Mouse (Mus musculus): ENCODE measurements around the gene Pygm.

Gene Pygm

GRCm38 (mm10) chr19:6384954-6385353 lies 755 bp downstream of the Pygm start:
- in situ Hi-C loops (cut with MboI, MseI): no loop called here

- in situ Hi-C loops (cut with MboI, MseI): no loop called here
These were observed 1.2 kb downstream of the Pygm start for GRCm38 (mm10) chr19:6385419-6385818.

- in situ Hi-C loops (cut with MboI, MseI): no loop called here
These were observed 1.6 kb downstream of the Pygm start for GRCm38 (mm10) chr19:6385821-6386220.

GRCm38 (mm10) chr19:6386234-6386633 lies 2.0 kb downstream of the Pygm start:
- in situ Hi-C loops (cut with MboI, MseI): no loop called here

DNA sequence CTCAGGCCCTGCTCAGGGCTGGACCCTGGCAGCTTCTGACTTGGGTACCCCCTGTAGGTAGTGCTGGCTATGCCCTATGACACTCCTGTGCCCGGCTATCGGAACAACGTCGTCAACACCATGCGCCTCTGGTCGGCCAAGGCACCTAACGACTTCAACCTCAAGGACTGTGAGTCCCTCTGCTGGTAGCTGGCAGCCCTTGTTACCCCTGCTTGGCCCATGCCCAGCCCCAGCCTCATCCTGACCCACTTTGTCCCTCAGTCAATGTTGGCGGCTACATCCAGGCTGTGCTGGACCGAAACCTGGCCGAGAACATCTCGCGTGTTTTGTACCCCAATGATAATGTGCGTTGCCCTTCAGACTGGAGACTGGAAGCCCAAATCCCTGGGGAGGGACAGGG lies 3.8 kb downstream of the Pygm start:
- in situ Hi-C loops (cut with MboI, MseI): no loop called here

DNA sequence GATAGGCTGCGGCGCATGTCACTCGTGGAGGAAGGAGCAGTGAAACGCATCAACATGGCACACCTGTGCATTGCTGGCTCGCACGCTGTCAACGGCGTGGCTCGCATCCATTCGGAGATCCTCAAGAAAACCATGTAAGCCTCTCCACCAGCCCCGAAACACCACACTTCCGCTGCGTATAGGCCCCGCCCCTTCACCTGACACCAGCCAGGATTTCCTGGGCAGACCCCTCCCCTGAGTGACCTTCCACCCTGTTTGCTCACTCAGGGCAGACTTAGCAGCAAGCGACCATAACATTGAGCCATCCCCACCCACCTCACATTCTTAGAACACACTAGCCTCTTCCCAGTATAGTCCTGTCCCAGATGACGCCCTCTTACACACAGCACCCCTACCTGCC lies 5.6 kb downstream of the Pygm start:
- in situ Hi-C loops (cut with MboI, MseI): no loop called here

DNA sequence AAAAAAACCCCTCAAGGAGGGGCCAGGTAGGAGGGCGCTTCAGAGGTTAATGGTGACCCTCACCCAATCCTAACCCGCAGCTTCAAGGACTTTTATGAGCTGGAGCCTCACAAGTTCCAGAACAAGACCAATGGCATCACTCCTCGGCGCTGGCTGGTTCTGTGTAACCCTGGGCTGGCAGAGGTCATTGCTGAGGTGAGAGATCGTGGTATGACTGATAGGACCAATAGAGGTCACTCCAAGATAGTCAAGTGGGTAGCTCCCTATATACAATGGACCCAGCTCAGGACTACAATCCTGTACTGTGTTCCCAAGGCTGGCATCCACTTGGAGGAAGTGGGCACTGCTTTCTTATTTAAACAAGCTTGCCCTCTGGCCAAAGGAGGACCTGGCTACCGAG lies 6.1 kb downstream of the Pygm start:
- in situ Hi-C loops (cut with MboI, MseI): no loop called here

- in situ Hi-C loops (cut with MboI, MseI): no loop called here
These were observed 8.7 kb downstream of the Pygm start for GRCm38 (mm10) chr19:6392743-6393393.

GRCm38 (mm10) chr19:6393637-6394036 lies 9.4 kb downstream of the Pygm start:
- in situ Hi-C loops (cut with MboI, MseI): no loop called here

DNA sequence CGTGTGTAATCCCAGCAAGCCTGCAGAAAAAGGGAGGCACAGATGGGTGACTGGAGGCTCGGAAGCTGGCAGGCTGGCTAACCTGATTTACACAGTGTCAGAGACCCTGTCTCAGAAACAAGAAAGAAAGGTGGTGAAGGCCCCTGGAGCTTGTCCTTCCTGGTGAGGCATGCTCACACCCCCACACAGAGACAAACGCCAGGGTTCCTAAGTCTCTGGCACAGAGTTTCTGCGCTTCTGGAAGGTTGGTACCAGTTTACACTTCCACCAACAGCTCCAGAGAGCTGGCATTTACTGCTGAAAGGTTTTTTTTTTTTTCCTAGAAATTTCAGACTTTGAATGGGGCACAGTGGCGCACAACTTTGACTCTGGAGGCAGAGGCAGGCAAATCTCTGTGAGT lies 12.0 kb downstream of the Pygm start:
- in situ Hi-C loops (cut with MboI, MseI): no loop called here

- in situ Hi-C loops (cut with MboI, MseI): no loop called here
These were observed 13.5 kb downstream of the Pygm start for GRCm38 (mm10) chr19:6397582-6398249.

DNA sequence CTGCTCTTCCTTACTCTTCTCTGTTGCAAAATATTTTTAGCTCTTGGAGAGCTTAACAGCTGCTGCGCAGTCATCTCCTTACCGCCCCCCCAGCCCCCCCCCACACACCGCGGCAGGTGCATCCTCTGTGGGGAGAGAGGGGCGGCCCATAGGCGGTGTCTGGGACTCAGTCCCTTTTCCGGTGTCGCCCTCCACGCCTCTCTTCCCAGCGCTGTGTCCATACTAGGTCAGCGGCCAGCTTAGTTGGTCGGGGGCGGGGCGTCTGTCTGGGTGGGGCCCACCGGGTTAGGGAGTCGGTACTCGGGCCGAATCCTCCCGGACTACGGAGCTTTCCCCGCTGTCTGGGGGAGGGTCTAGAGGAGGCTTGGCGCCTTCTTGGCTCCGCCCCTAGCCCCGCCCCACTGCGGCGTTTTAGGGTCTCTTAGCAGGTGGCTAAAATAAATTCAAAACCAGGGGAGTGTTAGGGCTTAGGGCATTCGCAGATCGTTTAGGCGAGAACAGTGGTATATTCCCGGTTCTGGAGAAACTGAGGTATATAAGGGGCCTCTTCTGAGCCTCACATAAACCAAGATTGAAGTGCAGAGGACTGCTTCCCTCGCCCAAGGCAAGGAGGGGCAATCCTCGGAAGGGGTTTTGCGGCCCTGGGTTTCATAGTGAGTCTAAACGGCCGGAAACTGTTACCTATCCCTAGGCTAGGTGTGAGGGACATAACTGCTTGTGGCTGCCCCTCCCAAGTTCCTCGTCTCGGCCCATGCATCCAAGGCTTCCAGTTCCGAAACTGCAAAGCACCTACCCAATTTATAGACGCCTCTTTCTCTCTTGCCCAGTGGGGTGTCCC lies 14.5 kb downstream of the Pygm start:
- in situ Hi-C loops (cut with MboI, MseI): no loop called here

GRCm38 (mm10) chr19:6399285-6400095 lies 15.3 kb downstream of the Pygm start, which contains the start of gene Rasgrp2:
TSS of gene Rasgrp2 (plus strand) at chr19:6399340.
- in situ Hi-C loops (cut with MboI, MseI): loop anchor here (25.0 kb wide), 1 partner anchor 438 kb away; the partner anchor contains the start of gene Rps6ka4

DNA sequence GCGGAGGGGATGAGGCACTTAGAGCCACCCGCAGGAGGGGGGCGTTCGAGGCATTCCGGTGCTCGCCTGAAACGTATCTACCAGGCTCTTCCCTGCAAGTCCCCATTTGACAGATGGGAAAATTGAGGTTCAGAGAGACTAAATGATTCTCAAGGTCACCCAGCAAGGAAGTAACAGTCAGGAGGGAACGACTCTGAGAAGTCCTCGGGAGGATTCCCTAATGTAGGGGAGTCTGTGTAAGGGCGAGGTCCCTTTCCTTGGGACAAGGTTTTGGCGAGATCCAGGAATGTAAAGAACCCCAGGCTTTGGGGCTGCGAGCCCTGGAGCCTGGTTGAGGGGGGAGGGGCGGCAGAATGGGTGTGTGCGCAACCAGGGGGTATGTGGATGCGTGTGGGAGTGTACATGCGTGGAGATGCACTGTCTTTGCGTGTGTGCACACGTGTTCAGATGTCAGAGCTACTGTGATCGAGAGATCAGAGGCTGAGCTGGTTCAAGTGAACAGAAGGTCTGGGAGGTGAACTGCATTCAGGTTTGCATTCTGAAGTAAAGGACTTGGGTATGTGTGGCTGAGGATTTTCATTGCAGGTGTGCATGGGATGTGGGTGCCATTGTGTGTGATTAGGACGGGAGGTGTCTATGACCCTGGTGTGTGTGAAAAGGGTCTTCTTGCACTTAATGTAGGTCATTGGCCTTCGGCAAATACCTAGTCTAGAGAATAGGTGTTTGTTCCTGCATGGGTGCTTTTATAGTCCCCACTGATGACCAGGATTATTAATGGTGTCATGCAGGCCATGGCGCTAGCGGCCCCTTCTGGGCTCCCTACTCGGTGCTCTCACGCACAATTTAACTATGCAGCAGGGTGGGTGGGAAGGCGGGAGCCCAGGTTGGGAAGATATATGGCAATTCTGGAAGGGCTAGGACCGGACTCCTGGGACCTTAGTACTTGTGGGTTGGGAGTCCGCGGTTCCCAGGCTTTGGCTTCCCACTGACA lies 16.2 kb downstream of the Pygm start:
- in situ Hi-C loops (cut with MboI, MseI): loop anchor here (25.0 kb wide), 1 partner anchor 437 kb away; the partner anchor contains the start of gene Rps6ka4

GRCm38 (mm10) chr19:6401131-6401815 lies 17.1 kb downstream of the Pygm start:
- in situ Hi-C loops (cut with MboI, MseI): loop anchor here (25.0 kb wide), 1 partner anchor 436 kb away; the partner anchor contains the start of gene Rps6ka4

DNA sequence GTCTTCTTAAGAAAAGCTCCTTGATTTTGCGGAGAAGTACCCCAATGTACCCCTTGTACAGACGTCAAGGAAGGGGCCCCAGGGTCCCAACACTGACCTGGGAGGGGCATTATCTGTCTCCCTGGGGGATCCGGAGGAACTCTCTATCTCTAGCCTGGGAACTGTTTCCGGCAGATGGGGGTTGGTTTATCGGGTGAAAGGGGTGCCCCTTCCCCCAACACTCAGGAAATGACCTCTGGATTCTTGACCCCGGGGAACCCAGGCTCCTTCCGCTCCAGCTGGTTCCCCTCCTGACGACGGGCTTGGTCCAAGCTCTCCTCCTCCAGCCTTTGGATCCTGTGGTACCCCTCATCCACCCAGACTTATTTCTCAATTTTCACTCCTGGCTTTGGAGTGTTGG lies 17.8 kb downstream of the Pygm start:
- in situ Hi-C loops (cut with MboI, MseI): loop anchor here (25.0 kb wide), 1 partner anchor 435 kb away; the partner anchor contains the start of gene Rps6ka4

- in situ Hi-C loops (cut with MboI, MseI): loop anchor here (25.0 kb wide), 1 partner anchor 433 kb away; the partner anchor contains the start of gene Rps6ka4
These were observed 19.7 kb downstream of the Pygm start for GRCm38 (mm10) chr19:6403869-6404268.

GRCm38 (mm10) chr19:6405433-6405832 lies 21.2 kb downstream of the Pygm start:
- in situ Hi-C loops (cut with MboI, MseI): loop anchor here (25.0 kb wide), 1 partner anchor 432 kb away; the partner anchor contains the start of gene Rps6ka4

GRCm38 (mm10) chr19:6407109-6407508 lies 22.9 kb downstream of the Pygm start:
- in situ Hi-C loops (cut with MboI, MseI): loop anchor here (25.0 kb wide), 1 partner anchor 430 kb away; the partner anchor contains the start of gene Rps6ka4

All from T-helper 1 cell (primary cell).